Mouse (Mus musculus) myocyte (in vitro differentiated cells): Measurements from ENCODE around the gene C530008M17Rik. TPM values are rescaled to one million over a fixed set of nuclear protein-coding genes. Genes with fewer than 3 reads are reported as not detected.

ENCODE experiments used
- H3K27me3 ChIP-seq: one replicate; pipeline ENCODE4 v1.6.1; 2011; ENCODE audit not compliant: control insufficient read depth, insufficient read depth, insufficient read length
- H3K36me3 ChIP-seq: one replicate; pipeline ENCODE4 v1.6.1; 2011; ENCODE audit not compliant: control insufficient read depth, insufficient read depth
- H3K4me2 ChIP-seq: one replicate; pipeline ENCODE4 v1.6.1; 2011; ENCODE audit warnings: low read depth, control low read depth
- H3K4me3 ChIP-seq: one replicate; pipeline ENCODE4 v1.5.1; 2011; ENCODE audit warnings: mild to moderate bottlenecking, control low read depth, moderate library complexity
- H3K79me2 ChIP-seq: one replicate; pipeline ENCODE4 v1.6.1; 2011; ENCODE audit not compliant: control insufficient read depth, insufficient read depth
- H3ac ChIP-seq: one replicate; pipeline ENCODE4 v1.6.1; 2011; ENCODE audit not compliant: control insufficient read depth, insufficient read length
- CEBPB ChIP-seq: IDR thresholded peaks from 2 replicates; pipeline ENCODE4 v1.6.1; 2011; ENCODE audit warnings: mild to moderate bottlenecking, moderate library complexity; ENCODE audit not compliant: poor library complexity, insufficient read depth, severe bottlenecking
- E2F4 ChIP-seq: IDR thresholded peaks from one replicate; pipeline ENCODE4 v1.6.1; 2011; ENCODE audit warnings: mild to moderate bottlenecking, control low read depth, moderate library complexity; ENCODE audit not compliant: insufficient read depth
- MAX ChIP-seq: IDR thresholded peaks from one replicate; pipeline ENCODE4 v1.6.1; 2011; ENCODE audit warnings: low read depth, mild to moderate bottlenecking, control low read depth
- MYOD1 ChIP-seq, 3 experiments: IDR thresholded peaks; one replicate each; pipeline ENCODE4 v1.6.1; 2011; ENCODE audit warnings: control low read depth in 2 of 3, low read depth in 2 of 3, mild to moderate bottlenecking in 2 of 3, moderate library complexity in 1 of 3; ENCODE audit not compliant: insufficient read length in 2 of 3, control insufficient read depth in 1 of 3
- MYOG ChIP-seq, 3 experiments: IDR thresholded peaks; one replicate each; pipeline ENCODE4 v1.6.1; 2011; ENCODE audit warnings: control low read depth in 2 of 3, low read depth in 2 of 3, mild to moderate bottlenecking in 2 of 3; ENCODE audit not compliant: insufficient read length in 2 of 3, control insufficient read depth in 1 of 3, insufficient read depth in 1 of 3
- POLR2A ChIP-seq: IDR thresholded peaks from one replicate; pipeline ENCODE4 v1.6.1; 2011; ENCODE audit warnings: low read depth, mild to moderate bottlenecking, control low read depth, moderate library complexity; ENCODE audit not compliant: insufficient read length
- POLR2AphosphoS2 ChIP-seq: IDR thresholded peaks from one replicate; pipeline ENCODE4 v1.6.1; 2011; ENCODE audit warnings: low read depth, control low read depth; ENCODE audit not compliant: insufficient read length
- REST ChIP-seq: IDR thresholded peaks from one replicate; pipeline ENCODE4 v1.6.1; 2011; ENCODE audit warnings: mild to moderate bottlenecking, control low read depth, moderate library complexity; ENCODE audit not compliant: insufficient read depth, insufficient read length
- SRF ChIP-seq: IDR thresholded peaks from one replicate; pipeline ENCODE4 v1.6.1; 2011; ENCODE audit warnings: low read depth; ENCODE audit not compliant: control insufficient read depth, insufficient read length
- TCF12 ChIP-seq: IDR thresholded peaks from one replicate; pipeline ENCODE4 v1.6.1; 2011; ENCODE audit warnings: mild to moderate bottlenecking, control low read depth; ENCODE audit not compliant: poor library complexity, insufficient read depth, severe bottlenecking
- TCF3 ChIP-seq: IDR thresholded peaks from one replicate; pipeline ENCODE4 v1.6.1; 2011; ENCODE audit warnings: low read depth, control low read depth; ENCODE audit not compliant: insufficient read length
- USF1 ChIP-seq: IDR thresholded peaks from one replicate; pipeline ENCODE4 v1.6.1; 2011; ENCODE audit warnings: low read depth, mild to moderate bottlenecking, control low read depth, moderate library complexity
- polyA plus RNA-seq: library from polyadenylated mRNA; unstranded; fragments of >200 nt; fragmentation: generic; extraction: Trizol; gene quantifications from one replicate; pipeline ENCODE4 v1.2.1, GENCODE M21; 2012; ENCODE audit warnings: missing spikeins

The C530008M17Rik gene
- polyA plus RNA-seq, 1 experiment: 0.94 TPM

DNA sequence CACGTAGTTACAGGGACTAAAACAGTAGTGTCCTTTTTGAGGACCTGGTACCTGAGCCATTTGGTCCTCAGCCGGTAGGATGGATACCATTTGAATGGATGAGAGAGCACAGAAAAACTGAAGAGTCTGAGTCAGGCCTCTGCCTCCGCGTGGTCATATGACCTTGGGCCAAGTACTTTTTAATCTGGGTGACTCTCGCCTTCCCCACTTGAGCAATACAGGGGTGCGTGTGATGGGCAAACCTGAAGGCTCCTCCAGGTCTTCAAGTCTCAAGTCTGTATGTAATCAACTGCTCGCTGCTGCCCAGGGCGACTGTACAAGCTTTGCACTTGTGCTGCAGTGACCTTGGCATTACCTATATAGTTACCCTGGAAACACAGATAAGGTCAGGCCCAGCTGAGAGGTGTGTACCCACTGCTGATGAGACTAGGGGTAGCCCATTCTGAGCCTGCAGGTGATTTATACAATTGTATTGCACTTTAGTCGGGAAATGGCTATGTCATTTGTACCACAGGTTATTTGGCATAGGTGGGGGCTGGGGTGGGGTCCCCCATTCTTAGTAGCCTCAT, 187.6 kb downstream of the C530008M17Rik start:
- TF ChIP-seq SRF (no peak), REST (no peak), TCF3 (no peak), CEBPB (no peak), POLR2AphosphoS2 (no peak), USF1 (no peak), TCF12 (no peak), MAX (no peak), MYOG (IDR thresholded peaks at IDR 0.05; ENCODE audit: control insufficient read depth in 1 of 3, insufficient read depth in 1 of 3, insufficient read length in 2 of 3, low read depth in 2 of 3) (no peak), POLR2A (no peak), E2F4 (no peak)
- Histone ChIP-seq H3K36me3 (no peaks in the 10 kb centered on the region), H3K4me2 (no peak overlapping the region), H3K27me3 (no peaks in the 10 kb centered on the region), H3K4me3 (no peak overlapping the region), H3ac (no peak overlapping the region), H3K79me2 (no peaks in the 10 kb centered on the region)

DNA sequence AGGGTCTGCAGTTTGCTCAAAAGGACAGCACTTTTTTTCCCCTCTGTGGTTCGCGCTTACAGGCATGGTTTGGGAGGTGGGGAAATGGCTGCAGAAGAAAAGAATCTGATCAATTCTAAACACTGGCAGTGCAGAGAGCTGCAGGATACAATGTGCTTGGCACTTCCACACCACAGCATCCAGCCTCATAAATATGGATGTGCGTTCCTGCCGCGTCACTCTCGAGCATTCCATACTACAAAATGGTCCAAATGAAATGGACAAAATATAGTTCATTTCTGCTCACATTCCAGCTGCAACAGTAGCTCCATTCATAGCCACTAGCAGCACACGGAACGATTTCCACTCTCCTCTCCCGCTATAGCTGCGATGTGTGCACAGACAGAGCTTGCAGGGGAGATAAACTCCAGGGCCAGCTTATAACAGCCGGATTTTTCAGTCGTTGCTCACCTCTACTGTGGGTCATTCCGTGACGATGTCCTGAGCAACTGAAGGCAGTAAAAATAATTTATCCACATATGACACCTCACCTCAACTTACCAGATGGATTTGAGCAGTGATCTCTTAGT, 188.4 kb downstream of the C530008M17Rik start:
- Histone ChIP-seq H3K36me3 (no peaks in the 10 kb centered on the region), H3K79me2 (no peaks in the 10 kb centered on the region), H3K4me2 (no peak overlapping the region), H3K27me3 (no peaks in the 10 kb centered on the region), H3ac (no peak overlapping the region), H3K4me3 (no peak overlapping the region)
- no peak for TF ChIP-seq MYOD1 (IDR thresholded peaks at IDR 0.05; ENCODE audit: control insufficient read depth in 1 of 3, insufficient read length in 2 of 3, low read depth in 2 of 3)
- TF ChIP-seq TCF3: no peak
- TF ChIP-seq MYOG (IDR thresholded peaks at IDR 0.05; ENCODE audit: control insufficient read depth in 1 of 3, insufficient read depth in 1 of 3, insufficient read length in 2 of 3, low read depth in 2 of 3): no peak
- TF ChIP-seq SRF: no peak
- TF ChIP-seq USF1: no peak
- no peak for TF ChIP-seq MAX
- TF ChIP-seq TCF12: no peak
- TF ChIP-seq E2F4: no peak
- TF ChIP-seq REST: no peak
- TF ChIP-seq POLR2AphosphoS2: no peak
- TF ChIP-seq POLR2A: no peak
- no peak for TF ChIP-seq CEBPB

- TF ChIP-seq CEBPB: no peak
- TF ChIP-seq POLR2AphosphoS2: no peak
- no peak for TF ChIP-seq E2F4
- no peak for TF ChIP-seq SRF
- TF ChIP-seq TCF3: no peak
- TF ChIP-seq USF1: no peak
- TF ChIP-seq REST: no peak
- TF ChIP-seq TCF12: no peak
- no peak for TF ChIP-seq MAX
- TF ChIP-seq MYOG (IDR thresholded peaks at IDR 0.05; ENCODE audit: control insufficient read depth in 1 of 3, insufficient read depth in 1 of 3, insufficient read length in 2 of 3, low read depth in 2 of 3): no peak
- Histone ChIP-seq H3K27me3 (no peaks in the 10 kb centered on the region), H3K4me3 (no peak overlapping the region), H3ac (no peak overlapping the region), H3K4me2 (no peak overlapping the region), H3K79me2 (no peaks in the 10 kb centered on the region), H3K36me3 (no peaks in the 10 kb centered on the region)
These were observed 190.8 kb downstream of the C530008M17Rik start for GRCm38 (mm10) chr5:76847106-76847505.

- Histone ChIP-seq H3K27me3 (no peaks in the 10 kb centered on the region), H3K79me2 (no peaks in the 10 kb centered on the region), H3ac (no peak overlapping the region), H3K36me3 (no peaks in the 10 kb centered on the region), H3K4me2 (no peak overlapping the region), H3K4me3 (no peak overlapping the region)
- no peak for TF ChIP-seq POLR2AphosphoS2
- no peak for TF ChIP-seq E2F4
- TF ChIP-seq SRF: no peak
- no peak for TF ChIP-seq USF1
These were observed 195.0 kb downstream of the C530008M17Rik start for GRCm38 (mm10) chr5:76851316-76851715.

- no peak for TF ChIP-seq REST
- no peak for TF ChIP-seq MAX
- no peak for TF ChIP-seq POLR2A
- TF ChIP-seq MYOG (IDR thresholded peaks at IDR 0.05; ENCODE audit: control insufficient read depth in 1 of 3, insufficient read depth in 1 of 3, insufficient read length in 2 of 3, low read depth in 2 of 3): no peak
- no peak for TF ChIP-seq TCF12
- no peak for TF ChIP-seq CEBPB
- TF ChIP-seq E2F4: no peak
- no peak for TF ChIP-seq MYOD1 (IDR thresholded peaks at IDR 0.05; ENCODE audit: control insufficient read depth in 1 of 3, insufficient read length in 2 of 3, low read depth in 2 of 3)
- no peak for TF ChIP-seq SRF
- TF ChIP-seq TCF3: no peak
- no peak for TF ChIP-seq USF1
- TF ChIP-seq POLR2AphosphoS2: no peak
- Histone ChIP-seq H3ac (no peak overlapping the region), H3K4me3 (no peak overlapping the region), H3K4me2 (no peak overlapping the region), H3K36me3 (no peaks in the 10 kb centered on the region), H3K79me2 (no peaks in the 10 kb centered on the region), H3K27me3 (no peaks in the 10 kb centered on the region)
These were observed 197.2 kb downstream of the C530008M17Rik start for GRCm38 (mm10) chr5:76853549-76853948.
